Mouse (Mus musculus) testis, adult 2 months (tissue): ENCODE results near the gene Adam8.

Experiments
- CTCF ChIP-seq: fragments of 200-500 bp; IDR thresholded peaks from 2 replicates; pipeline ENCODE4 v1.5.1; 2012; ENCODE audit warnings: low read depth, mild to moderate bottlenecking, inconsistent platforms, low read length, moderate library complexity; ENCODE audit not compliant: control insufficient read depth, insufficient read depth, insufficient replicate concordance
- POLR2A ChIP-seq: fragments of 200-500 bp; IDR thresholded peaks from 2 replicates; pipeline ENCODE4 v1.6.1; 2012; ENCODE audit warnings: low read depth, mild to moderate bottlenecking, inconsistent platforms, low read length, moderate library complexity; ENCODE audit not compliant: control insufficient read depth

DNA sequence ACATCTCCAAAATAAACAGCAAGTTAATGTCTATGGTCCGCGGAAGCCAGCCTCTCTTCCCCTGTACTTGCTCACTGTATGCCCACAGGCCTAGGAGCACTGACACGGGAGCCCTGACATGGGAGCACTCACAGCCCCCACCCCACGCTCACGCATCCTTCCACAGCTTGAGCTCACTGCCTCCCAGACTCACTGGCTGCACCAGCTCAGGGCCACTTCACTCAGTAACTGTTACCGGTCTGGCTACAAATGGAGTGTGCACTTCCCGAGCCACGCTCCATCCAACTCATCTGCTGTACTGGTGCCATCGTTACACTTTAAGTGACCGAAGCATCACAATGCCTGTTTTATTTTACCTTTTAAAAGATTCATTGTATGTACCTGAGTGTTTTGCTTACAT lies 40.0 kb upstream of the Adam8 start:
- TF ChIP-seq CTCF: no peak
- TF ChIP-seq POLR2A: no peak
